Mouse (Mus musculus): ENCODE data around the gene Crygs. TPM values are rescaled to one million over a fixed set of nuclear protein-coding genes. Genes with fewer than 3 reads are reported as not detected.

The Crygs gene
- not detected in 2 replicates for polyA plus RNA-seq (2015; fragmentation: Nextera tagmentation; extraction: Ambion mirVana)

DNA sequence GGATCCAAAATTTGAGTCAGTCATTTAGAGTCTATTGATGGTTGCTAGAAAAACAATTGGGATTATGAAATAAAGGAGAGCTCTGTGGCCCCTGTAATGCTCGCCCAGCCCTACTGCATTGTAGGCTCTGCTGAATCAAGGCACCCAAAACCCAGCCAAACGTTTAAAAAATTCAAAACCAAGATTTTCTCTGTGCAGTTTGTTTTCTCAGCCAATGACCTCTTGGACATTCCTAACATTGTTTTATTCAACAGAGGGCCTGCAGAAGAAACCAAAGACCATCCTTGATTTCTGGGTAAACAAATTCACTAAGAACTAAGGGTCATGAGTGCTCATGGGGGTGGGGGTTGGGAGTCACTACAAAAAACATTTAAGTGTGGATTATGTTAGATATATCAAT, at the start of gene Crygs:
Gene Crygs, minus strand, starts transcription at position 101 of the 400 bp plus-strand sequence.
- peaks cover 4% of the 10 kb centered on the region; the same call in 1 of the 2 replicates for H3K36me3 ChIP-seq
- H3K9ac ChIP-seq, result no peak within 1 kb of the TSS
- H3K27ac ChIP-seq, result no peak within 1 kb of the TSS
- H3K9me3 ChIP-seq, result no peaks in the 10 kb centered on the region
- no peaks in the 10 kb centered on the region for H3K4me1 ChIP-seq
- no peak for ATAC-seq (ENCODE audit: insufficient read depth, low FRiP score, low read depth)
- H3K4me2 ChIP-seq, result no peak within 1 kb of the TSS
- H3K27me3 ChIP-seq (replicated peaks), result no peaks in the 10 kb centered on the region
- H3K4me3 ChIP-seq (replicated peaks), result no peak within 1 kb of the TSS
- WGBS, result 50% methylated on average over 2 of the region's 2 CpGs

GRCm38 (mm10) chr16:22857431-22858113, 46.2 kb upstream of the Crygs start, which contains the start of the genes Tbccd1 and Dnajb11:
Gene Tbccd1 (minus strand): TSS chr16:22857669.
Gene Dnajb11 (plus strand): TSS chr16:22857845.
- Histone ChIP-seq H3K9me3 (no peaks in the 10 kb centered on the region), H3K36me3 (no peaks in the 10 kb centered on the region), H3K27ac (peak within 1 kb of the TSS; percentile 78), H3K4me2 (peak within 1 kb of the TSS; percentile 87), H3K9ac (peak within 1 kb of the TSS; percentile 89), H3K27me3 (replicated peaks) (no peaks in the 10 kb centered on the region), H3K4me3 (replicated peaks) (peak within 1 kb of the TSS; percentile 100), H3K4me1 (peaks cover 7% of the 10 kb centered on the region)
- WGBS, result under 1% methylated on average over 62 of the region's 62 CpGs
- ATAC-seq (ENCODE audit: insufficient read depth, low FRiP score, low read depth), result peak; percentile 98

GRCm38 (mm10) chr16:22856773-22857172, 45.4 kb upstream of the Crygs start:
- H3K27me3 ChIP-seq (replicated peaks), result no peaks in the 10 kb centered on the region
- H3K9ac ChIP-seq, result peak overlapping the region; percentile 36; the same call in 1 of the 2 replicates
- H3K36me3 ChIP-seq, result no peaks in the 10 kb centered on the region
- peak overlapping the region; percentile 64 for H3K4me2 ChIP-seq
- peak overlapping the region; percentile 78 for H3K27ac ChIP-seq
- peak overlapping the region; percentile 100 for H3K4me3 ChIP-seq (replicated peaks)
- no peaks in the 10 kb centered on the region for H3K9me3 ChIP-seq
- WGBS, result 7% methylated on average over 9 of the region's 9 CpGs
- no peak for ATAC-seq (ENCODE audit: insufficient read depth, low FRiP score, low read depth)
- H3K4me1 ChIP-seq, result peaks cover 7% of the 10 kb centered on the region

GRCm38 (mm10) chr16:22852709-22853108, 41.3 kb upstream of the Crygs start:
- H3K4me3 ChIP-seq (replicated peaks), result no peak overlapping the region
- no peaks in the 10 kb centered on the region for H3K36me3 ChIP-seq
- H3K9ac ChIP-seq, result no peak overlapping the region
- no peak overlapping the region for H3K27ac ChIP-seq
- H3K9me3 ChIP-seq, result no peaks in the 10 kb centered on the region
- 91% methylated on average over 4 of the region's 4 CpGs for WGBS
- H3K4me1 ChIP-seq, result no peaks in the 10 kb centered on the region
- H3K4me2 ChIP-seq, result no peak overlapping the region
- no peak for ATAC-seq (ENCODE audit: insufficient read depth, low FRiP score, low read depth)
- H3K27me3 ChIP-seq (replicated peaks), result no peaks in the 10 kb centered on the region

DNA sequence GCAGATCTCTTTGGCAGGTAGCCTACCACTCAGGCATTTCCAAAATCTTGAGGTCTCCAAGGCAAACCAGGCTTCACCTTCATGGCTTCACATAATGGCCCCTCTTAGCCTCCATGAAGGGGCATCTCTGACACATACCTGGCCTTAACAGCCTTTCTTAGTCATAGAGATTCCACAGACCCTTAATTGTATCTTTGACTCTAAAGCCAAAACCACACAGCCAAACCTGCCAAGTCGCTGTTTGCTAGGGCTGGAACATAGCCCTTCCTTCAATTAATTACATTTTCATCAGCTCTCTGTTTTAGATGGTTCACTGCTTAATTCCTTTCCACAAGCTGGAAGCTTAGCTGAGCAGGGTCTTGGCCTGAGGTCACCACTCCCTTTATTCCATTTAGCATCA, 37.0 kb upstream of the Crygs start:
- Histone ChIP-seq H3K9me3 (no peaks in the 10 kb centered on the region), H3K4me1 (peaks cover 4% of the 10 kb centered on the region; the same call in 1 of the 2 replicates), H3K4me2 (no peak overlapping the region), H3K4me3 (replicated peaks) (no peak overlapping the region), H3K27ac (no peak overlapping the region), H3K27me3 (replicated peaks) (no peaks in the 10 kb centered on the region), H3K36me3 (no peaks in the 10 kb centered on the region), H3K9ac (no peak overlapping the region)
- WGBS, result 73% methylated on average over 1 of the region's 1 CpGs
- no peak for ATAC-seq (ENCODE audit: insufficient read depth, low FRiP score, low read depth)

- no peaks in the 10 kb centered on the region for H3K9me3 ChIP-seq
- H3K27ac ChIP-seq, result no peak overlapping the region
- ATAC-seq (ENCODE audit: insufficient read depth, low FRiP score, low read depth), result no peak
- no peak overlapping the region for H3K4me3 ChIP-seq (replicated peaks)
- H3K4me2 ChIP-seq, result no peak overlapping the region
- peaks cover 4% of the 10 kb centered on the region; the same call in 1 of the 2 replicates for H3K4me1 ChIP-seq
- 94% methylated on average over 1 of the region's 1 CpGs for WGBS
- no peaks in the 10 kb centered on the region for H3K36me3 ChIP-seq
- no peak overlapping the region for H3K9ac ChIP-seq
- no peaks in the 10 kb centered on the region for H3K27me3 ChIP-seq (replicated peaks)
These were observed 36.3 kb upstream of the Crygs start for GRCm38 (mm10) chr16:22847686-22848085.

DNA sequence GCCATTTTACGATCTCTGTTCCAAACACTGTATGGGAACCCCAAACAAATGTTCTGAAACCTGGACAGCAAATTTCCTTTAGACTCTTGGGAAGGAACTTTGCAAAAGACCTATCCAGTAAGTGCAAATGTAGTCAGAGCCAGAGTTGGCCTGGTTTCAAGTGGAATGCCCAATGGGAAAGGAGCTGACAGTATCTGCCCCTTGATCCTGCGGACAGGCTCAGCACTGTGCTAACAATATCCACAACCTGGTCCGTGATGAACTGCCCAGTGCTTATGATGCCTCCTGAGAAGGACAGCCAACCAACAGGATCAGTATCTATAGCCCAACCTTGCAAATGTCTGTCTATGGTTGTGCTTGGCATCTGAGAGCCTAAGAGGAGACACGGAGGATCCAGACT, 34.1 kb upstream of the Crygs start:
- no peak overlapping the region for H3K4me2 ChIP-seq
- no peak for ATAC-seq (ENCODE audit: insufficient read depth, low FRiP score, low read depth)
- no peak overlapping the region for H3K9ac ChIP-seq
- no peaks in the 10 kb centered on the region; the same call in 1 of the 2 replicates for H3K36me3 ChIP-seq
- H3K27me3 ChIP-seq (replicated peaks), result no peaks in the 10 kb centered on the region
- H3K9me3 ChIP-seq, result no peaks in the 10 kb centered on the region
- 81% methylated on average over 4 of the region's 4 CpGs for WGBS
- H3K4me3 ChIP-seq (replicated peaks), result no peak overlapping the region
- H3K27ac ChIP-seq, result no peak overlapping the region
- peaks cover 4% of the 10 kb centered on the region; the same call in 1 of the 2 replicates for H3K4me1 ChIP-seq

- Histone ChIP-seq H3K9ac (no peak overlapping the region), H3K9me3 (no peaks in the 10 kb centered on the region), H3K36me3 (peaks cover 6% of the 10 kb centered on the region), H3K27ac (peak overlapping the region; percentile 40; the same call in 1 of the 2 replicates), H3K4me1 (peaks cover 4% of the 10 kb centered on the region; the same call in 1 of the 2 replicates), H3K27me3 (replicated peaks) (no peaks in the 10 kb centered on the region), H3K4me2 (peak overlapping the region; percentile 88), H3K4me3 (replicated peaks) (peak overlapping the region; percentile 54)
- ATAC-seq (ENCODE audit: insufficient read depth, low FRiP score, low read depth), result no peak
- 57% methylated on average over 5 of the region's 5 CpGs for WGBS
These were observed 33.5 kb upstream of the Crygs start for GRCm38 (mm10) chr16:22844834-22845233.

DNA sequence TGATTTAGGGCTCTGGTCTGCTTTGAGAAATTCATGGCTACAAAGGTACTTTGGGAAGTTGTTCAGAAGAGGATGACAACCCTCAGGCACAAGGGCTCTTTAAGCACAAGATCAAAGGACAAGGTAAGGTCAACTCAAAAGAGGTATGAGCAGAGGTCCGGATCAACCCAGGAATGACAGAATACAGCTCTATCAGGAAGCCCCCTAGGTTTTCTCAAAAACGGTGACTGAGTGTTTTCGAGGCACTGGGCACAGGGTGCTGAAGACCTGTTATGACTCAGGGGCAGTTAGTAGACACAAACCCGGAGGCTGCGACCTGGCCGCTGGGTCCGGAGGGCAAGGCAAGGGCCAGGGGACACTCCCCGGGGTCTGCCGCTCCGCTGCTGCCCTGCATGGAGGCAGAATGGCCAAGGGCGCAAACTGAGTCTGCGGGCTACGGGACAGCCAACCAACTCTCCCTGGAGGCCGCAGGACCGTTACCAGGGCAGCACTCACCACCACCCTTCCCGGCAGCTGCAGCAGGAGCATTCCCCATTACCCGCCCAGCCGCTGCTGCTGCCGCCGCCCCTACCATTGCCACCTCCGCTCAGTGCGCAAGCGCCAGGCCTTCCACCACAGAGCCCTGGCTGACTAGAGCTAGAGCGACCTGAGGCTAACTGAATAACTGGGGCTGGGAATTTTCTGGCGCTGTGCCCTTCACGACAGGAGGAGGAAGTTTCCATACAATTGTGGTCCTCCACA, 32.9 kb upstream of the Crygs start:
- ATAC-seq (ENCODE audit: insufficient read depth, low FRiP score, low read depth), result peak; percentile 88
- peak overlapping the region; percentile 40; the same call in 1 of the 2 replicates for H3K27ac ChIP-seq
- H3K4me1 ChIP-seq, result peaks cover 4% of the 10 kb centered on the region; the same call in 1 of the 2 replicates
- H3K27me3 ChIP-seq (replicated peaks), result no peaks in the 10 kb centered on the region
- WGBS, result 8% methylated on average over 26 of the region's 26 CpGs
- H3K9me3 ChIP-seq, result no peaks in the 10 kb centered on the region
- peak overlapping the region; percentile 88 for H3K4me2 ChIP-seq
- peak overlapping the region; percentile 54 for H3K4me3 ChIP-seq (replicated peaks)
- H3K36me3 ChIP-seq, result peaks cover 8% of the 10 kb centered on the region
- H3K9ac ChIP-seq, result peak overlapping the region; percentile 63

DNA sequence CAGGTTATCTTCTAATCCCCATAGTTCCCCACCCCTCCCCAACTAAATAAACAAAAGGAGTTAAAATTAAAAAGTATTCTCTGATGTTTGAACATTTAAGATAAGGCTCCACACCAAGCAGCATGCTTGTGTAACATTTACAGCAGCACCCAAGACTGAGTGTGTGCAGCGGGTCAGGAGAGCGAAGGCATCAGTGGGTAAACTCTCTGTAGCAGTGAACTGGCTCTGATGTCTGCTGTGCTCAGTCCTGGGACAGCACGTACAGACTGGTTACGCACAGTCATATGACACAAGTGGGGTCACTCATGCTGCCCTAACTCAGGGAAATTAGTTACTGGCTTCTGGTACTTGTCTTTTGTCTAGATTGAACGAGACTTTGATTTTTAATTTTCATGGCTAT, 31.5 kb upstream of the Crygs start:
- H3K4me3 ChIP-seq (replicated peaks), result no peak overlapping the region
- 78% methylated on average over 5 of the region's 5 CpGs for WGBS
- no peaks in the 10 kb centered on the region for H3K27me3 ChIP-seq (replicated peaks)
- peak; percentile 82 for ATAC-seq (ENCODE audit: insufficient read depth, low FRiP score, low read depth)
- H3K9me3 ChIP-seq, result no peaks in the 10 kb centered on the region
- no peak overlapping the region for H3K9ac ChIP-seq
- peaks cover 8% of the 10 kb centered on the region for H3K36me3 ChIP-seq
- no peak overlapping the region for H3K4me2 ChIP-seq
- no peak overlapping the region for H3K27ac ChIP-seq
- H3K4me1 ChIP-seq, result peaks cover 4% of the 10 kb centered on the region; the same call in 1 of the 2 replicates

GRCm38 (mm10) chr16:22839146-22839857, 27.9 kb upstream of the Crygs start:
- H3K4me1 ChIP-seq, result 0 out of 2 replicates have a peak, but pooled peaks cover 3% of the 10 kb centered on the region
- no peak for ATAC-seq (ENCODE audit: insufficient read depth, low FRiP score, low read depth)
- no peak overlapping the region for H3K27ac ChIP-seq
- H3K9me3 ChIP-seq, result no peaks in the 10 kb centered on the region
- H3K27me3 ChIP-seq (replicated peaks), result no peaks in the 10 kb centered on the region
- peaks cover 14% of the 10 kb centered on the region for H3K36me3 ChIP-seq
- H3K9ac ChIP-seq, result no peak overlapping the region
- no peak overlapping the region for H3K4me3 ChIP-seq (replicated peaks)
- 76% methylated on average over 3 of the region's 3 CpGs for WGBS
- no peak overlapping the region for H3K4me2 ChIP-seq

Measured in stomach, embryonic 15.5 days (tissue).